Mouse (Mus musculus) left cerebral cortex, postnatal 4 days (tissue): Measurements from ENCODE around the gene Zdhhc24. TPM values are rescaled to one million over a fixed set of nuclear protein-coding genes. Genes with fewer than 3 reads are reported as not detected.

Experiments used
- total RNA-seq, 2 experiments: library from RNA; stranded (reverse); gene quantifications; 2 replicates each; pipeline ENCODE4 v1.2.3; 2021

Zdhhc24 gene
- total RNA-seq, 2 experiments from 2014 or later: 17.7 to 21.0 TPM

Other genes starting within 250 kb of the Zdhhc24 start
- gene Gm960, start 180.0 kb upstream of the Zdhhc24 start, total RNA-seq: 1 to 10 TPM; 3.7 to 4.5 TPM
- 100 to 1,000 TPM; 319 to 320 TPM for gene Sptbn2, start 167.5 kb upstream of the Zdhhc24 start, total RNA-seq
- gene Rbm4b, start 122.2 kb upstream of the Zdhhc24 start, total RNA-seq: 10 to 100 TPM; 32.5 to 35.2 TPM
- gene Rbm4, start 84.8 kb upstream of the Zdhhc24 start, total RNA-seq: 10 to 100 TPM; 76.1 to 80.4 TPM
- 10 to 100 TPM; 18.2 to 37.9 TPM for gene Gm21992, start 67.1 kb upstream of the Zdhhc24 start, total RNA-seq
- gene Rbm14, start 67.0 kb upstream of the Zdhhc24 start, total RNA-seq: 10 to 100 TPM; 65.9 to 73.9 TPM
- gene Ccs, start 39.3 kb upstream of the Zdhhc24 start, total RNA-seq: 10 to 100 TPM; 38.1 to 41.0 TPM
- gene Ccdc87, start 39.3 kb upstream of the Zdhhc24 start, total RNA-seq: 1 to 10 TPM; 1.7 to 2.0 TPM
- 10 to 100 TPM; 66.9 to 70.3 TPM for gene Ctsf, start 23.5 kb upstream of the Zdhhc24 start, total RNA-seq
- gene Actn3, start 759 bp upstream of the Zdhhc24 start, total RNA-seq: 1 to 10 TPM; 2.5 to 3.4 TPM
- gene Bbs1, start 28.0 kb downstream of the Zdhhc24 start, total RNA-seq: 10 to 100 TPM; 27.4 to 35.8 TPM
- gene Dpp3, start 49.6 kb downstream of the Zdhhc24 start, total RNA-seq: 10 to 100 TPM; 72.5 to 80.8 TPM
- gene Peli3, start 64.5 kb downstream of the Zdhhc24 start, total RNA-seq: 10 to 100 TPM; 19.5 to 20.1 TPM
- gene Mrpl11, start 83.5 kb downstream of the Zdhhc24 start, total RNA-seq: 10 to 100 TPM; 68.5 to 73.6 TPM
- gene Npas4, start 111.6 kb downstream of the Zdhhc24 start, total RNA-seq: 1 to 10 TPM; 5.5 to 6.8 TPM
- gene Slc29a2, start 145.2 kb downstream of the Zdhhc24 start, total RNA-seq: 10 to 100 TPM; 29.5 to 32.1 TPM
- gene B4gat1, start 160.2 kb downstream of the Zdhhc24 start, total RNA-seq: 10 to 100 TPM; 64.1 to 76.4 TPM
- 1 to 10 TPM; 5.3 to 5.5 TPM for gene AC124502.3, start 160.2 kb downstream of the Zdhhc24 start, total RNA-seq
- gene Brms1, start 162.7 kb downstream of the Zdhhc24 start, total RNA-seq: 10 to 100 TPM; 14.5 to 15.5 TPM
- gene Rin1, start 171.8 kb downstream of the Zdhhc24 start, total RNA-seq: 1 to 10 TPM; 3.9 to 7.1 TPM
- gene Cd248, start 189.4 kb downstream of the Zdhhc24 start, total RNA-seq: 10 to 100 TPM; 14.2 TPM
- 10 to 100 TPM; 47.7 to 55.3 TPM for gene Tmem151a, start 206.9 kb downstream of the Zdhhc24 start, total RNA-seq
- 10 to 100 TPM; 22.0 to 24.4 TPM for gene Yif1a, start 209.9 kb downstream of the Zdhhc24 start, total RNA-seq
- gene Cnih2, start 219.9 kb downstream of the Zdhhc24 start, total RNA-seq: 100 to 1,000 TPM; 393 to 412 TPM
- gene Rab1b, start 228.4 kb downstream of the Zdhhc24 start, total RNA-seq: 100 to 1,000 TPM; 137 to 148 TPM
- 100 to 1,000 TPM; 155 to 159 TPM for gene Klc2, start 239.9 kb downstream of the Zdhhc24 start, total RNA-seq